Mouse (Mus musculus) small intestine, adult 2 months (tissue): ENCODE data around the gene Nckipsd.

ENCODE experiments used
- CTCF ChIP-seq: fragments of 200-500 bp; IDR thresholded peaks from 2 replicates; pipeline ENCODE4 v1.5.1; 2012; ENCODE audit warnings: low read depth, mild to moderate bottlenecking, control low read depth, inconsistent platforms, low read length, moderate library complexity, mixed read lengths; ENCODE audit not compliant: insufficient replicate concordance, insufficient read length; ENCODE audit errors: extremely low read depth
- POLR2A ChIP-seq: fragments of 200-500 bp; IDR thresholded peaks from 2 replicates; pipeline ENCODE4 v1.6.1; 2012; ENCODE audit warnings: low read depth, mild to moderate bottlenecking, control low read depth, inconsistent platforms, low read length, moderate library complexity

DNA sequence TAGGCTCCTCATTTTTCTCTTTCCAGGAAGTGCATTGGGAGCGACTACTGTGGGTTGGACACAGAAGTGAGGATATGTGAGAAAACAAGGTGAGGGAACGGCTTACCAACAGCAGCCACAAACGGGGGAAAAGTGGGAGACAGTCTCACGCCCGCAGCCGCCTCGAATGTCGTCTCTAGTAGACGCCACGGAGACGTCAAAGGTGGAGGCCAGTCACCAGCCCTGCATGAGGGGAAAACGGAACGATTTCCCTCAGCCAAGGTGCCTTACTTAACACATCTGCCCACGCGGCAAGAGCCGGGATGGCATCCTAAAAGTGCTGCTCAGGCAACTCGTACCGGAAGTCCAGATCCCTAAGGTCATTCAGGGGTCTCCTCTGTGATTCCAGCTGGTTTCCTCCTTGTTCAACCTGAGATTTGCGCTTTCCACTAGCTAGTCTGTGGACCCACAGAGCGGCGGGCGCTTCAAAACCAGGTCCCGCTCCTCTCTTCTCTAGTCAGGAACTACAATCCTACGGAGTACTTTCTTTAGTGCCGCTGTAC, 16.0 kb downstream of the Nckipsd start:
- no peak for TF ChIP-seq POLR2A
- no peak for TF ChIP-seq CTCF
